Mouse (Mus musculus) C2C12 (cell line): ENCODE results near the gene Klhl35.

Experiments
- CEBPB ChIP-seq: IDR thresholded peaks from one replicate; pipeline ENCODE4 v1.6.1; 2011; ENCODE audit warnings: low read depth, mild to moderate bottlenecking, control low read depth, moderate library complexity
- CTCF ChIP-seq: IDR thresholded peaks from one replicate; pipeline ENCODE4 v1.5.1; 2011; ENCODE audit not compliant: control insufficient read depth, insufficient read depth, insufficient read length
- MAX ChIP-seq: IDR thresholded peaks from one replicate; pipeline ENCODE4 v1.6.1; 2011; ENCODE audit warnings: mild to moderate bottlenecking, control low read depth
- MYOD1 ChIP-seq: IDR thresholded peaks from one replicate; pipeline ENCODE4 v1.6.1; 2011; ENCODE audit warnings: low read depth; ENCODE audit not compliant: control insufficient read depth, insufficient read length
- MYOG ChIP-seq: IDR thresholded peaks from one replicate; pipeline ENCODE4 v1.6.1; 2011; ENCODE audit not compliant: control insufficient read depth, insufficient read length; ENCODE audit errors: extremely low read depth
- USF1 ChIP-seq: IDR thresholded peaks from one replicate; pipeline ENCODE4 v1.6.1; 2011; ENCODE audit warnings: low read depth, mild to moderate bottlenecking, control low read depth, moderate library complexity

- TF ChIP-seq CTCF (no peak), USF1 (no peak), MAX (no peak), MYOG (no peak), MYOD1 (no peak), CEBPB (no peak)
These were observed 20.0 kb upstream of the Klhl35 start for GRCm38 (mm10) chr7:99445833-99446232.
